Mouse (Mus musculus): ENCODE data around the gene Me1. TPM values are rescaled to one million over a fixed set of nuclear protein-coding genes. Genes with fewer than 3 reads are reported as not detected.

Me1 gene
- polyA plus RNA-seq, 1 experiment from 2014 or later = 171 TPM

- DNase-seq (ENCODE audit: low spot score) (no peak), ATAC-seq (ENCODE audit: low FRiP score, low TSS enrichment) (no peak)
- Histone ChIP-seq H3K9me3 (ENCODE audit: control insufficient read depth, low read length) (no peaks in the 10 kb centered on the region), H3K27me3 (ENCODE audit: control insufficient read depth, insufficient read depth, low read length) (no peaks in the 10 kb centered on the region), H3K4me3 (ENCODE audit: low read depth, low read length) (no peak overlapping the region), H3K36me3 (ENCODE audit: control insufficient read depth, insufficient read depth, low read length) (peaks cover 15% of the 10 kb centered on the region), H3K4me2 (replicated peaks; ENCODE audit: low read depth) (no peak overlapping the region), H3K4me1 (replicated peaks; ENCODE audit: control insufficient read depth, insufficient read depth) (no peaks in the 10 kb centered on the region), H3K27ac (replicated peaks) (no peak overlapping the region), H3K9ac (ENCODE audit: low read length) (no peak overlapping the region)
- TF ChIP-seq EP300 (optimal IDR thresholded peaks at IDR 0.05) (no peak), CTCF (IDR thresholded peaks at IDR 0.05; ENCODE audit: low read depth) (no peak)
- 95% methylated on average over 4 of the region's 4 CpGs for WGBS
Observed at GRCm38 (mm10) chr9:86554641-86555040, 141.1 kb downstream of the Me1 start.

DNA sequence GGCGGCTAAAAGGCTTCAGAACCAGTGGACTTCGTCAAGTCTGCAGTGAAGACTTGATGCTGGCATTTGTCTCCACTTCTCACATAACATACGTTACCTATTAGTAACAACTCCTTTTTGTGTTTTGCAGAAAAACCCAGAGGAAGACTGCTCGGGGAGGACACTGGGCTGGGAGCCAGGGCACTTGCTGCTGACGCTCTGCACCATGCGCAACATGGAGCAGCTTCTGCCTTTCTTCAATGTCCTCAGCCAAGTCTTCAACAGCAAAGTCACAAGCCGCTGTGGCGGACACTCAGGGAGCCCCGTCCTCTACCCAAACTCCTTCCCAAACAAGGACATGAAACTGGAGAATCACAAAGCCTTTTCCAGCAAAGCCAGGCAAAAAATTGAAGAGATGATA is 141.9 kb downstream of the Me1 start:
- no peak overlapping the region for H3K9ac ChIP-seq (ENCODE audit: low read length)
- H3K4me2 ChIP-seq (replicated peaks; ENCODE audit: low read depth) = no peak overlapping the region
- TF ChIP-seq EP300 (optimal IDR thresholded peaks at IDR 0.05) (no peak), CTCF (IDR thresholded peaks at IDR 0.05; ENCODE audit: low read depth) (no peak)
- DNase-seq (ENCODE audit: low spot score) = no peak
- 73% methylated on average over 9 of the region's 9 CpGs for WGBS
- H3K27ac ChIP-seq (replicated peaks) = no peak overlapping the region
- no peaks in the 10 kb centered on the region for H3K27me3 ChIP-seq (ENCODE audit: control insufficient read depth, insufficient read depth, low read length)
- ATAC-seq (ENCODE audit: low FRiP score, low TSS enrichment) = no peak
- peaks cover 17% of the 10 kb centered on the region for H3K36me3 ChIP-seq (ENCODE audit: control insufficient read depth, insufficient read depth, low read length)
- H3K9me3 ChIP-seq (ENCODE audit: control insufficient read depth, low read length) = no peaks in the 10 kb centered on the region
- H3K4me3 ChIP-seq (ENCODE audit: low read depth, low read length) = no peak overlapping the region
- no peaks in the 10 kb centered on the region for H3K4me1 ChIP-seq (replicated peaks; ENCODE audit: control insufficient read depth, insufficient read depth)

DNA sequence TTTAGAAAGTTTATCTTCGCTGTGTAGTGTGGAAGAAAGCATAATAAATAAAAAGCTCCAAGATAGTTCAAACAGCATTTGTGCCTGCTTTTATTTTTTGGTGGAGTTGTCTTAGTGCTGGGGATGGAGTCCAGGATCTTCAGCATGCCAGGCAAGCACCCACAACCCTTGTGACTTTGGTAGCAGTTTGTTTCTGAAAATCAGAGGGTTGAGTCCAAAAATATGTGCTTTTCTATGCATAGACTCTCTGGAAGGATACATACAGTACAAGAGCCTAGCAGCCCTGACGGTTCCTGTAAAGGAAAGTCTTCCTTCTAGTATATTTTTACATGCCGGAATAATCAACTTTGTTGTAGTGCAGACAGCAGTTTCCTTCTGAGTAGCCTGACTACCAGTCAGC is 145.0 kb downstream of the Me1 start:
- H3K4me2 ChIP-seq (replicated peaks; ENCODE audit: low read depth) = no peak overlapping the region
- DNase-seq (ENCODE audit: low spot score) (no peak), ATAC-seq (ENCODE audit: low FRiP score, low TSS enrichment) (no peak)
- H3K4me3 ChIP-seq (ENCODE audit: low read depth, low read length) = no peak overlapping the region
- TF ChIP-seq EP300 (optimal IDR thresholded peaks at IDR 0.05) (no peak), CTCF (IDR thresholded peaks at IDR 0.05; ENCODE audit: low read depth) (no peak)
- no peaks in the 10 kb centered on the region for H3K9me3 ChIP-seq (ENCODE audit: control insufficient read depth, low read length)
- H3K4me1 ChIP-seq (replicated peaks; ENCODE audit: control insufficient read depth, insufficient read depth) = no peaks in the 10 kb centered on the region
- WGBS = 89% methylated on average over 3 of the region's 3 CpGs
- peaks cover 18% of the 10 kb centered on the region for H3K36me3 ChIP-seq (ENCODE audit: control insufficient read depth, insufficient read depth, low read length)
- no peak overlapping the region for H3K9ac ChIP-seq (ENCODE audit: low read length)
- H3K27ac ChIP-seq (replicated peaks) = no peak overlapping the region
- H3K27me3 ChIP-seq (ENCODE audit: control insufficient read depth, insufficient read depth, low read length) = no peaks in the 10 kb centered on the region

- WGBS = 89% methylated on average over 5 of the region's 5 CpGs
- Histone ChIP-seq H3K36me3 (ENCODE audit: control insufficient read depth, insufficient read depth, low read length) (peaks cover 22% of the 10 kb centered on the region), H3K4me3 (ENCODE audit: low read depth, low read length) (no peak overlapping the region), H3K27ac (replicated peaks) (no peak overlapping the region), H3K4me2 (replicated peaks; ENCODE audit: low read depth) (no peak overlapping the region), H3K27me3 (ENCODE audit: control insufficient read depth, insufficient read depth, low read length) (no peaks in the 10 kb centered on the region), H3K9ac (ENCODE audit: low read length) (no peak overlapping the region), H3K9me3 (ENCODE audit: control insufficient read depth, low read length) (no peaks in the 10 kb centered on the region), H3K4me1 (replicated peaks; ENCODE audit: control insufficient read depth, insufficient read depth) (no peaks in the 10 kb centered on the region)
- TF ChIP-seq EP300 (optimal IDR thresholded peaks at IDR 0.05) (no peak), CTCF (IDR thresholded peaks at IDR 0.05; ENCODE audit: low read depth) (no peak)
- ATAC-seq (ENCODE audit: low FRiP score, low TSS enrichment) (no peak), DNase-seq (ENCODE audit: low spot score) (no peak)
Observed at GRCm38 (mm10) chr9:86549637-86550162, 146.1 kb downstream of the Me1 start.

GRCm38 (mm10) chr9:86544559-86544958 is 151.2 kb downstream of the Me1 start:
- no peaks in the 10 kb centered on the region for H3K9me3 ChIP-seq (ENCODE audit: control insufficient read depth, low read length)
- peaks cover 15% of the 10 kb centered on the region for H3K36me3 ChIP-seq (ENCODE audit: control insufficient read depth, insufficient read depth, low read length)
- H3K4me1 ChIP-seq (replicated peaks; ENCODE audit: control insufficient read depth, insufficient read depth) = no peaks in the 10 kb centered on the region
- H3K4me3 ChIP-seq (ENCODE audit: low read depth, low read length) = no peak overlapping the region
- ATAC-seq (ENCODE audit: low FRiP score, low TSS enrichment) = no peak
- H3K27me3 ChIP-seq (ENCODE audit: control insufficient read depth, insufficient read depth, low read length) = no peaks in the 10 kb centered on the region
- DNase-seq (ENCODE audit: low spot score) = no peak
- no peak overlapping the region for H3K27ac ChIP-seq (replicated peaks)
- no peak overlapping the region for H3K9ac ChIP-seq (ENCODE audit: low read length)
- WGBS = 73% methylated on average over 1 of the region's 1 CpGs
- TF ChIP-seq EP300 (optimal IDR thresholded peaks at IDR 0.05) (no peak), CTCF (IDR thresholded peaks at IDR 0.05; ENCODE audit: low read depth) (no peak)
- H3K4me2 ChIP-seq (replicated peaks; ENCODE audit: low read depth) = no peak overlapping the region

DNA sequence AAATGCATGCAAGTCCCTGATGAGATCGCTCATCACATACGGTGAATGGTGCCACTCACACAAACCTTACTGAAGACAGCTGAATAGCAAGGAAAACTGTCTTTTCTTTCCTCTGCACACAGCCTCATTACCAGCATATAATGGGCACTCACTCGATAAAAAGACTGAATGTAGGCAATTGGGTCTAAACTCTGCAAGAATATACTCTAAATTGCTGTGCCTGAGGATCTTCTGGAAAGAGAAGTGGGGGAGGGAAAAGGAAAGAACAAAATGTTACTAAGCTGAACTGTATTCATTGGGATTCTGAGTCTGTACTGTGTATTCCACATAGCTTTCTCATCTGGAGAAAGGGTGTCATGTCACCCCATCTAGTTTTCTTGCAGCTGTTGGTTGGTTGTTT is 152.3 kb downstream of the Me1 start:
- 95% methylated on average over 3 of the region's 3 CpGs for WGBS

More for the DNA sequence above, 152.3 kb downstream of the Me1 start:
- no peaks in the 10 kb centered on the region for H3K27me3 ChIP-seq (ENCODE audit: control insufficient read depth, insufficient read depth, low read length)
- TF ChIP-seq CTCF (IDR thresholded peaks at IDR 0.05; ENCODE audit: low read depth) (no peak), EP300 (optimal IDR thresholded peaks at IDR 0.05) (no peak)
- no peak overlapping the region for H3K4me3 ChIP-seq (ENCODE audit: low read depth, low read length)
- H3K9me3 ChIP-seq (ENCODE audit: control insufficient read depth, low read length) = no peaks in the 10 kb centered on the region
- DNase-seq (ENCODE audit: low spot score) (no peak), ATAC-seq (ENCODE audit: low FRiP score, low TSS enrichment) (no peak)
- H3K27ac ChIP-seq (replicated peaks) = no peak overlapping the region
- H3K4me2 ChIP-seq (replicated peaks; ENCODE audit: low read depth) = no peak overlapping the region
- H3K4me1 ChIP-seq (replicated peaks; ENCODE audit: control insufficient read depth, insufficient read depth) = no peaks in the 10 kb centered on the region
- H3K36me3 ChIP-seq (ENCODE audit: control insufficient read depth, insufficient read depth, low read length) = peaks cover 8% of the 10 kb centered on the region
- no peak overlapping the region for H3K9ac ChIP-seq (ENCODE audit: low read length)

All from stomach, postnatal 0 days (tissue).